Mouse (Mus musculus) ES-Bruce4 (cell line): ENCODE results near the gene Mrpl49.

Experiments used
- CTCF ChIP-seq: IDR thresholded peaks from one replicate; pipeline ENCODE4 v1.8.1; 2011; ENCODE audit warnings: low read depth, low read length
- EP300 ChIP-seq: IDR thresholded peaks from 2 replicates; pipeline ENCODE4 v1.6.1; 2011; ENCODE audit warnings: low read depth, low read length; ENCODE audit not compliant: insufficient read depth
- POLR2A ChIP-seq: IDR thresholded peaks from one replicate; pipeline ENCODE4 v1.8.1; 2011; ENCODE audit warnings: low read length; ENCODE audit not compliant: insufficient read depth

DNA sequence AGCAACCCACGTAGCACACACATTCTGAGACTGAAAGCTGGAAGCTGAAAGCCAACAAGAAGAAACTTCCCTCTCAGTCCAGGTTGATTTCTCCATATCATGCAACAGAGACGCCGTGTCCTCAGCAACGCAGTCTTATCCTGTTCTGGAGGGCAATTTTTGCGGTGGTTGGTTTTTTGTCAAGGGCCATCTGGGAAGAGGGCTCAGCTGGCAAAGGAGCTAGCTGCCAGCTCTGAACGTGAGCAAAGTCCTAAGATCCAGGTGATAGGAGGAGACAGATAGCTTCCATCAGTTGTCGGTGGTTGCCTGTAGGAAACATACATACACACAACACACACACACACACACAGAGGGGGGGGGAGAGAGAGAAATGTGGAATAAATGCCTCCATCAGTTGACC lies 19.3 kb downstream of the Mrpl49 start:
- TF ChIP-seq POLR2A, result no peak
- no peak for TF ChIP-seq EP300
- no peak for TF ChIP-seq CTCF
